Mouse (Mus musculus) forebrain, embryonic 16.5 days (tissue): ENCODE data around the gene Tcf19. TPM values are rescaled to one million over a fixed set of nuclear protein-coding genes. Genes with fewer than 3 reads are reported as not detected.

Source experiments
- ATAC-seq: fragments of 200-750 bp; cut with Nextera tagmentation; 2 replicates; pipeline ENCODE4 v1.8.0; 2017; ENCODE audit warnings: mild to moderate bottlenecking, moderate library complexity
- H3K27ac ChIP-seq: fragments of 300-500 bp; sonication (generic); 2 replicates; pipeline ENCODE4 v1.5.1; 2014; ENCODE audit warnings: low read length, control low read depth
- H3K27me3 ChIP-seq: fragments of 300-500 bp; sonication (generic); replicated peaks from 2 replicates; pipeline ENCODE4 v1.6.1; 2014; ENCODE audit warnings: low read length; ENCODE audit not compliant: control insufficient read depth, insufficient read depth
- H3K36me3 ChIP-seq: fragments of 300-500 bp; sonication (generic); 2 replicates; pipeline ENCODE4 v1.6.1; 2014; ENCODE audit not compliant: control insufficient read depth, insufficient read depth
- H3K4me1 ChIP-seq: fragments of 300-500 bp; sonication (generic); replicated peaks from 2 replicates; pipeline ENCODE4 v1.6.1; 2014; ENCODE audit warnings: low read length; ENCODE audit not compliant: control insufficient read depth, insufficient read depth
- H3K4me2 ChIP-seq: fragments of 300-500 bp; sonication (generic); 2 replicates; pipeline ENCODE4 v1.6.1; 2014; ENCODE audit warnings: mild to moderate bottlenecking, low read length, control low read depth
- H3K4me3 ChIP-seq: fragments of 300-500 bp; sonication (generic); replicated peaks from 2 replicates; pipeline ENCODE4 v1.5.1; 2014; ENCODE audit warnings: mild to moderate bottlenecking, low read length, control low read depth
- H3K9ac ChIP-seq: fragments of 300-500 bp; sonication (generic); replicated peaks from 2 replicates; pipeline ENCODE4 v1.6.1; 2014; ENCODE audit warnings: low read depth, low read length, control low read depth
- H3K9me3 ChIP-seq: fragments of 300-500 bp; sonication (generic); 2 replicates; pipeline ENCODE4 v1.6.1; 2016; ENCODE audit warnings: low read length; ENCODE audit not compliant: control insufficient read depth
- WGBS: fragments of 180-500 bp; shearing (Covaris S2); extraction: QIAGEN DNeasy Blood & Tissue Kit; methylation state at CpG from one replicate; pipeline ENCODE4 v1.1.7; 2014; 5-methylcytosine and 5-hydroxymethylcytosine counted together
- polyA plus RNA-seq: library from polyadenylated mRNA; unstranded; fragments of >200 nt; fragmentation: Nextera tagmentation; extraction: Ambion mirVana; gene quantifications from 2 replicates; pipeline ENCODE4 v1.2.1, GENCODE M21; 2015

Tcf19 gene
- polyA plus RNA-seq, 1 experiment from 2014 or later = 31.8 TPM

- H3K9ac ChIP-seq = no peak overlapping the region
- peaks cover 10% of the 10 kb centered on the region for H3K4me1 ChIP-seq
- H3K4me2 ChIP-seq = no peak overlapping the region
- 96% methylated on average over 4 of the region's 4 CpGs for WGBS
- no peaks in the 10 kb centered on the region for H3K36me3 ChIP-seq
- H3K27ac ChIP-seq = peak overlapping the region; percentile 3; the same call in 1 of the 2 replicates
- no peak overlapping the region for H3K4me3 ChIP-seq
- ATAC-seq = no peak
- H3K9me3 ChIP-seq = no peaks in the 10 kb centered on the region
- no peaks in the 10 kb centered on the region for H3K27me3 ChIP-seq
Measured at GRCm38 (mm10) chr17:35550143-35550494, 33.5 kb upstream of the Tcf19 start.

DNA sequence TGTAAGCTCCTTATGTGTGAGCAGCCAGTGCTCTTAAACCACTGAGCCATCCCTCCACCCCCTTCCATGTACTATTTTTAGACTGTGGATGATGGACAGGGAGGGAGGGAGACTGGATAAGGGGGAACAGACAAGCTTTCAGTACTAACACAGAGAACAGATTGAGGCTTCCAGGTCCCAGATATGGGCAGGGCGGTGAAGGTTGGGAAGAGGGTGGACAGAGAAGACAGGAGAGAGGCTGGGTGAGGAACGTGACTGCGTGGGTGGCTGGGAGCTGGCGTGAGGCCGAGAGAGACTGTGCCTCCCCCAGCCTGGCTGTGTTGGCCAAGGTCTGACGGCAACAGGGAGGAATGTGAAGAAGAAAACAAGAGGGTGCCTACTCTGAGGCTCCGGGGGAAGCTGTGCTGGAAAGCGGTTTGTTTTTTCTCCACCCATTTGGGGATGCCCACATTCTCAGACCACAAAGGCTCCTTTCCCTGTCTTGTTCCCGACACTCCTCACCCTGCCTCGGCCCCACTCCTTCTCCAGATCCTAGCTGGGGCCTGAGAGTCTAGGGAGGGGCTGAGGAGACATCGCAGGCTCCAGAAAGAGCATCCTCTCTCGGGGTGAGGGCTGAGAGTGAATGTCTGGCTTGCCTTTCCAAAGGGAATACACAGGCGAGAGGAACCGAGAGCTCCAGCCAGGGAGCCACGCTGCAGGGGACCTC, 33.0 kb upstream of the Tcf19 start:
- WGBS = 48% methylated on average over 15 of the region's 15 CpGs
- H3K4me2 ChIP-seq = no peak overlapping the region
- peak; percentile 67 for ATAC-seq
- no peaks in the 10 kb centered on the region for H3K27me3 ChIP-seq
- H3K36me3 ChIP-seq = no peaks in the 10 kb centered on the region
- H3K4me3 ChIP-seq = no peak overlapping the region
- H3K9ac ChIP-seq = no peak overlapping the region
- no peaks in the 10 kb centered on the region for H3K9me3 ChIP-seq
- peaks cover 10% of the 10 kb centered on the region for H3K4me1 ChIP-seq
- peak overlapping the region; percentile 3; the same call in 1 of the 2 replicates for H3K27ac ChIP-seq

GRCm38 (mm10) chr17:35548636-35549035, 32.0 kb upstream of the Tcf19 start:
- WGBS = 22% methylated on average over 5 of the region's 5 CpGs
- H3K27me3 ChIP-seq = no peaks in the 10 kb centered on the region
- peaks cover 10% of the 10 kb centered on the region for H3K4me1 ChIP-seq
- no peak overlapping the region for H3K4me2 ChIP-seq
- H3K27ac ChIP-seq = no peak overlapping the region
- ATAC-seq = no peak
- no peaks in the 10 kb centered on the region for H3K9me3 ChIP-seq
- no peak overlapping the region for H3K9ac ChIP-seq
- H3K36me3 ChIP-seq = no peaks in the 10 kb centered on the region
- no peak overlapping the region for H3K4me3 ChIP-seq

DNA sequence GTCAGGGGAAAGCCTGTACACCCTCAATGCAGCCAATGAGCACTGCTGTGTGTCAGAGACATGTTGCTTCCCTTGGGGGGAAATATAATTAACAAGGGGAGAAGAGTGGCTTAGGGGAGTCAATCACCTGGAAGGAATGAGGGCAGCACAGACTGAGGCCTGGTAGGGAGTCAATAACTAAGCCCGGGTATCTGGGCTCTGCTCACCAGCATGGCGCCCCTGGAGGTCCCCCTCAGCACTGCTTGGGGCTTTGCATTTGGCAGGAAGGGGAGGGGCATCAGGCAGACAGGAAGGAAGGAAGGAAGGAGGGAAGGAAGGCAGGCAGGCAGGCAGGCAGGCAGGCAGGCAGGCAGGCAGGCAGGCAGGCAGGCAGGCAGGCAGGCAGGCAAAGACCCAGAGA, 30.8 kb upstream of the Tcf19 start:
- WGBS = 47% methylated on average over 2 of the region's 2 CpGs
- H3K9me3 ChIP-seq = no peaks in the 10 kb centered on the region
- H3K4me2 ChIP-seq = no peak overlapping the region
- no peaks in the 10 kb centered on the region for H3K36me3 ChIP-seq
- ATAC-seq = no peak
- H3K27ac ChIP-seq = no peak overlapping the region
- no peaks in the 10 kb centered on the region for H3K27me3 ChIP-seq
- H3K4me1 ChIP-seq = peaks cover 10% of the 10 kb centered on the region
- no peak overlapping the region for H3K9ac ChIP-seq
- no peak overlapping the region for H3K4me3 ChIP-seq

- Histone ChIP-seq H3K9ac (no peak overlapping the region), H3K4me2 (no peak overlapping the region), H3K27ac (no peak overlapping the region), H3K4me3 (no peak overlapping the region), H3K4me1 (peaks cover 5% of the 10 kb centered on the region), H3K36me3 (no peaks in the 10 kb centered on the region), H3K9me3 (no peaks in the 10 kb centered on the region), H3K27me3 (no peaks in the 10 kb centered on the region)
- WGBS = 35% methylated on average over 6 of the region's 6 CpGs
- peak; percentile 26; the same call in 1 of the 2 replicates for ATAC-seq
Measured at GRCm38 (mm10) chr17:35544680-35545079, 28.1 kb upstream of the Tcf19 start.

DNA sequence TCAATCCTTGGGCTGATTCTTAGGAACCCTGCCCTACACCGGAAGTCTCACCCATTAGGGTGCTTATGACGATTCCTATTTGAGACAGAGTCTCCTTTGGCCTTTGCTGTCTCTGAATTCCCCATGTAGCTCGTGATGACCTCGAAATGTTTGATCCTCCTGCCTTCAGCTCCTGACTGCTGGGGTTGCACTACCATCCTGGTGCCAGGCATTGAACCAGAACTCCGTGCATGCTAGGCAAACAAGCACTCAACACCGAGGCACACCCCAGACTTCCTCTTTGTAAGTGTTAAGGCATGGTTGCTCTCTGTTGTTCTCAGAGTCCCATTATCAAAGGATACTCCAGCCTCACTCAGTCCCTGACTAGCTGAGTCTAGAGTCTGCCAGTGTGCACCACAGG, 27.4 kb upstream of the Tcf19 start:
- no peak overlapping the region for H3K27ac ChIP-seq
- H3K9ac ChIP-seq = no peak overlapping the region
- WGBS = 79% methylated on average over 6 of the region's 6 CpGs
- H3K36me3 ChIP-seq = no peaks in the 10 kb centered on the region
- H3K4me1 ChIP-seq = no peaks in the 10 kb centered on the region; the same call in 1 of the 2 replicates
- no peak overlapping the region for H3K4me3 ChIP-seq
- H3K4me2 ChIP-seq = no peak overlapping the region
- ATAC-seq = no peak
- no peaks in the 10 kb centered on the region for H3K27me3 ChIP-seq
- H3K9me3 ChIP-seq = no peaks in the 10 kb centered on the region

DNA sequence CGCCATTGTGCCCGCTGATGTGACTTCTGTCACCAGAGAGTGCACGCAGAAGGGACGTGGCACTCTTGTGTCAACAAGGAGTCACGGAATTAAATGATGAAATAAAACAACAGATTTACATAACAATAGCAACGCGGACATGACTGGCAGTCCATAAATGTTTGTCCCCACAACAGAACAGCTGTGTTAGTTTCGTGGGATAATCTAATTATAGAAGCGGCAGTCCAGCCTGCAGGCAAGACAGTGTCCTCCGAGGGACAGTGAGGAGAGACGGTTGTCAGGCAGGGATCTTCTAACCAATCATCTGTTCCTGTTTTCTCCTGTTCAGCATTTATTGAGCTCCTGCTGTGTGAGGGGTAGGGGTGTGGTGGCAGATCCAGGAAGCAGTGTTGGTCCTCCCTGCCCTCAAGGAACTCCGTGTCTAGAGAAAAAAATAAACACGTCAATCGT, 26.8 kb upstream of the Tcf19 start:
- no peaks in the 10 kb centered on the region; the same call in 1 of the 2 replicates for H3K4me1 ChIP-seq
- WGBS = 40% methylated on average over 14 of the region's 14 CpGs
- H3K9me3 ChIP-seq = no peaks in the 10 kb centered on the region
- no peak overlapping the region for H3K4me3 ChIP-seq
- no peak overlapping the region for H3K9ac ChIP-seq
- H3K36me3 ChIP-seq = no peaks in the 10 kb centered on the region
- no peaks in the 10 kb centered on the region for H3K27me3 ChIP-seq
- H3K4me2 ChIP-seq = no peak overlapping the region
- ATAC-seq = no peak
- H3K27ac ChIP-seq = no peak overlapping the region

- H3K4me1 ChIP-seq = no peaks in the 10 kb centered on the region; the same call in 1 of the 2 replicates
- no peak for ATAC-seq
- 70% methylated on average over 15 of the region's 15 CpGs for WGBS
Measured at GRCm38 (mm10) chr17:35542761-35543411, 26.3 kb upstream of the Tcf19 start.

GRCm38 (mm10) chr17:35539540-35539939, 22.9 kb upstream of the Tcf19 start:
- Histone ChIP-seq H3K9me3 (no peaks in the 10 kb centered on the region), H3K4me1 (no peaks in the 10 kb centered on the region; the same call in 1 of the 2 replicates), H3K27ac (no peak overlapping the region), H3K4me2 (no peak overlapping the region), H3K4me3 (no peak overlapping the region), H3K9ac (no peak overlapping the region), H3K27me3 (no peaks in the 10 kb centered on the region), H3K36me3 (no peaks in the 10 kb centered on the region)
- ATAC-seq = no peak
- WGBS = 57% methylated on average over 10 of the region's 10 CpGs

More at GRCm38 (mm10) chr17:35542761-35543411, 26.3 kb upstream of the Tcf19 start:
- Histone ChIP-seq H3K9me3 (no peaks in the 10 kb centered on the region), H3K4me3 (no peak overlapping the region), H3K4me2 (no peak overlapping the region), H3K9ac (no peak overlapping the region), H3K27ac (no peak overlapping the region), H3K27me3 (no peaks in the 10 kb centered on the region), H3K36me3 (no peaks in the 10 kb centered on the region)
